Mouse (Mus musculus) brain, embryonic 14.5 days (tissue): ENCODE measurements around the gene Grb10. TPM values are rescaled to one million over a fixed set of nuclear protein-coding genes. Genes with fewer than 3 reads are reported as not detected.
A peak's percentile ranks its signal among the peaks of the same experiment; 100 is the strongest.

Experiments used
- DNase-seq: peaks from one replicate; pipeline ENCODE4 v3.0.0-alpha.2; 2011; ENCODE audit warnings: low read depth
- CTCF ChIP-seq: fragments of 200-500 bp; IDR thresholded peaks from 2 replicates; pipeline ENCODE4 v1.5.1; 2012; ENCODE audit warnings: inconsistent platforms, mild to moderate bottlenecking, moderate library complexity, borderline replicate concordance; ENCODE audit not compliant: insufficient read depth, insufficient read length; ENCODE audit errors: extremely low read depth
- POLR2A ChIP-seq: fragments of 200-500 bp; IDR thresholded peaks from 2 replicates; pipeline ENCODE4 v1.6.1; 2012; ENCODE audit warnings: mild to moderate bottlenecking, inconsistent platforms, borderline replicate concordance; ENCODE audit not compliant: poor library complexity, insufficient read depth, insufficient read length, severe bottlenecking; ENCODE audit errors: extremely low read depth
- polyA plus RNA-seq: library from polyadenylated mRNA; depleted of rRNA; stranded (reverse); fragments of >200 nt; gene quantifications from 2 replicates; pipeline ENCODE4 v1.2.3, GENCODE M21; 2012

Gene Grb10
- polyA plus RNA-seq, 1 experiment = 146 TPM

- no peak for DNase-seq
- TF ChIP-seq CTCF = no peak
- TF ChIP-seq POLR2A = no peak
Observed at GRCm38 (mm10) chr11:11937340-11938030, 101.0 kb downstream of the Grb10 start.

GRCm38 (mm10) chr11:11934808-11935207, 103.7 kb downstream of the Grb10 start:
- TF ChIP-seq CTCF = no peak
- DNase-seq = no peak

- TF ChIP-seq POLR2A (no peak), CTCF (no peak)
- DNase-seq = no peak
Observed at GRCm38 (mm10) chr11:11932102-11932789, 106.2 kb downstream of the Grb10 start.

GRCm38 (mm10) chr11:11931688-11932087, 106.8 kb downstream of the Grb10 start:
- no peak for TF ChIP-seq POLR2A
- no peak for TF ChIP-seq CTCF
- peak; percentile 22 for DNase-seq

GRCm38 (mm10) chr11:11930527-11930926, 108.0 kb downstream of the Grb10 start:
- TF ChIP-seq CTCF = no peak
- no peak for TF ChIP-seq POLR2A
- DNase-seq = no peak

GRCm38 (mm10) chr11:11929059-11929458, 109.4 kb downstream of the Grb10 start:
- TF ChIP-seq CTCF = no peak
- TF ChIP-seq POLR2A = no peak
- no peak for DNase-seq

- TF ChIP-seq POLR2A (no peak), CTCF (no peak)
- no peak for DNase-seq
Observed at GRCm38 (mm10) chr11:11928586-11928985, 109.9 kb downstream of the Grb10 start.

GRCm38 (mm10) chr11:11923900-11924299, 114.6 kb downstream of the Grb10 start:
- DNase-seq = no peak
- TF ChIP-seq POLR2A (no peak), CTCF (no peak)

GRCm38 (mm10) chr11:11923345-11923744, 115.1 kb downstream of the Grb10 start:
- no peak for TF ChIP-seq CTCF
- TF ChIP-seq POLR2A = no peak
- no peak for DNase-seq

- no peak for TF ChIP-seq POLR2A
- TF ChIP-seq CTCF = no peak
- no peak for DNase-seq
Observed at GRCm38 (mm10) chr11:11922106-11922505, 116.4 kb downstream of the Grb10 start.

GRCm38 (mm10) chr11:11907703-11908413, 130.6 kb downstream of the Grb10 start:
- no peak for DNase-seq
- no peak for TF ChIP-seq POLR2A
- no peak for TF ChIP-seq CTCF
